Mouse (Mus musculus): Measurements from ENCODE around the gene Tcf23. TPM values are rescaled to one million over a fixed set of nuclear protein-coding genes. Genes with fewer than 3 reads are reported as not detected.

Gene Tcf23
- under 1 TPM; 0.39 to 0.99 TPM for total RNA-seq (2021)
- long read RNA-seq, experiment 1, partial matches to known transcripts = 0 of 1 reads
- long read RNA-seq, experiment 1, other reads (novel, unspliced or antisense) = 1 of 1 reads
- long read RNA-seq, experiment 2, full-length matches to known transcripts = 1 of 1 reads
- long read RNA-seq, experiment 2, partial matches to known transcripts = 0 of 1 reads
- long read RNA-seq, experiment 2, other reads (novel, unspliced or antisense) = 0 of 1 reads

GRCm38 (mm10) chr5:30968416-30968815, at the start of gene Tcf23:
Gene Tcf23, plus strand, starts transcription at chr5:30968662.
- peak; percentile 42 for DNase-seq

DNA sequence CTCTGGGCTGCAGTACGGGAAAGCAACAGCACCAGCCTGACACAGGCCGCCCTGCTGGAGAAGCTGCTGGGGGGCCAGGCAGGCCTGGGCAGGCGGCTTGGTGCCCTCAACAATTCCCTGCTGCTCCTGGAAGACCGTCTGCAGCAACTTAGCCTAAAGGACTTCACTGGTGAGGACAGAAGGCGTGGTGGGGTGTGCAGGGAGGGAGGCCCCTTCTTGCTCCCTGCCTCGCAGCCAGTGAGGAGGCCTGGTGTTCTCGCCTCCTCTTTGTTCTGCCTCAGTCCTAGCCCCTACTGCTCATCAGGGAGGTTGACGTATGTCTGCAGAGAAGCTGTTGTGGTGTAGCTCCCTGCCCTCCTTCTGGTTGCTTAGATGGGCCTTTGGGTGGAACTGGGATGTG, 49.8 kb upstream of the Tcf23 start:
- no peak for DNase-seq

DNA sequence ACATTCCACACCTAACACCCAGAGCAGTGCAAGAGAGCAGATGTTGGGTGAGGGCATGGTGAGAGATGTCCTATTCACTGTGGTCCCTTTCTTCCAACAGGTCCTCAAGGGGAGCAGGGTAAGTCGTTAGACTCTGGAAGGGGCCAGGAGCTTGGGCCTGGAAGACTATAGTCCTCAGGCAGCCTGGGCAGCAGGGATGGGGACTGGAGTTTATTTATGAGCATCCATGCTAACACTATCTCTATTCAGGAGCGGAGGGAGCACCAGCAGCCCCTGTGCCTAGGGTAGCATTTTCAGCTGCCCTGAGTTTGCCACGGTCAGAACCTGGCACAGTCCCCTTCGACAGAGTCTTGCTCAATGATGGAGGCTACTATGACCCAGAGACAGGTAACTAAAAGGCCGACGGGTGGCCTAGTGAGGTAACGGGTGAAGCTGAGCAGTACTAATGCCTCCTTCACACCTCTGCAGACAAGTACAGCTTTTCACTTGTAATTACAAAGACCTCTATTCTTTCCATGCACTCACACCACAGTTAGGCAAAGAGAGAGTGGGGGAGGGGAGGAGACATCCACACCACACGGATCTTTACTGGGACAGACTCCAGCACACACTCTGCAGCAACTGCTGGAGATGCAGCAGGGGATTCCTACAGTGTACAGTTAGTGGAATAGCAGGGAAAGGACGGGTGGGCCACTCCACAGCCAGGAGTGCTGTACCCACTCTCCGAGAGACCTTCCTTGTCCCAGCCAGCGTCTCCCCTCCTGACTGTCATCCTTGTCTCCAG, 48.4 kb upstream of the Tcf23 start:
- no peak for DNase-seq

- no peak for DNase-seq
Measured at GRCm38 (mm10) chr5:30920621-30921020, 47.8 kb upstream of the Tcf23 start.

DNA sequence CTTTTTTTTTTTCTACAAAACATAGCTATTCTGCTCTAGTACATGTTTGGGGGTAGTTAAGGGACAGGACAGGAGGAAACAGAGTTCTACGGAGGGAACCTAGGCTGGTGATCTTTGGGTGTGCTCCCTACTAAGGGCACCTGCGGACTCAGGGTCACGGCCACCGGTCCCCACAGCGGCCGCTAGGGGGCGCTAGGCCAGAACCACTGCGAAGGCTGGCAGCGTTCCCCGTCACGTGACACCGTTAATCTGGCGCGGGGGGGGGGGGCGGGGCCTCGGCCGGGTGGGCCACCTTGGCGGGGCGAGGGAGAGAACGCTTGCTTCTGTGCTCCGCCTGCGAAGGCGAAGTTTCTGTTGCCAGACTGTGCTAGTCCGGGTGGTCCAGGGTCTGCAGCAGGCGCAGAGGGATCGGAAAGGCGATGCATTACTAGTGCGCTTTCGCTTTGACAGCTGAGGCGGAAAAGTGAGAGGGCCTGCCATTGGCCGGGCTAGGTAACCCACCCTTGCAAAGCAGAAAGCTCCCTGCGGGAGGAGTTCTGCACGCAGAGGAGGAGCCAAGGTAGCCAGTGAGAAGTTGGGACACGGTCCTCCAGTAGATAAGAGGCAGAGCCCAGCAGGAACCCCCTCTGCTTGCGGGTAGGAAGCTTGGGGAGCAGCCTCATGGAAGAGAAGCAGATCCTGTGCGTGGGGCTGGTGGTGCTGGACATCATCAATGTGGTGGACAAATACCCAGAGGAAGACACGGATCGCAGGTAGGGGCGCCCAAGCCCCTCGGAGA, 47.0 kb upstream of the Tcf23 start, which contains the start of gene Khk:
Khk (plus strand) TSS at position 176 of the 778 bp plus-strand sequence.
- peak; percentile 96 for DNase-seq

GRCm38 (mm10) chr5:30922581-30923041, 45.9 kb upstream of the Tcf23 start:
- DNase-seq = no peak

GRCm38 (mm10) chr5:30923119-30923518, 45.3 kb upstream of the Tcf23 start:
- DNase-seq = no peak

GRCm38 (mm10) chr5:30924614-30925013, 43.8 kb upstream of the Tcf23 start:
- DNase-seq = no peak

DNA sequence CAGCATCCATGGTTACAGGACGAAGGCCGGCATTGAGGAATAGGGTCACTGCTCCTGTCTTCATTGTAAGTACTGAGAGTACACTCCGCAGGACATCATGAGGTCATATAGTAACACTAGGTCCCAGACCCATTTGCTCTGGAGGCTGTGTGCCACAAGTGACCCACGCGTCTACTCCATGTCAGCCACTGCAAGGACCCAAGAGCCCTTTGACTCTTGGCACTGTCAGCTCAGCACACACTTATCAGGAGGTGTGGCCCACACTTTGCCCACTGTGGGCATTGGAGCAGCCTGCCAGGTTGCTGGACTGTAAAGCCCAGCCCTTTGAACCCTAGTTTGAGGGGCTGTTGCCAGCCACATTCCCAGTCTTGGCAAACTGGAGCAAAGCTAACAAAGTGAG, 43.2 kb upstream of the Tcf23 start:
- DNase-seq = no peak

GRCm38 (mm10) chr5:30926073-30926472, 42.4 kb upstream of the Tcf23 start:
- DNase-seq = no peak

- DNase-seq = peak; percentile 49
Measured at GRCm38 (mm10) chr5:30927945-30928529, 40.4 kb upstream of the Tcf23 start.

GRCm38 (mm10) chr5:30930121-30930520, 38.3 kb upstream of the Tcf23 start:
- DNase-seq = peak; percentile 85

DNA sequence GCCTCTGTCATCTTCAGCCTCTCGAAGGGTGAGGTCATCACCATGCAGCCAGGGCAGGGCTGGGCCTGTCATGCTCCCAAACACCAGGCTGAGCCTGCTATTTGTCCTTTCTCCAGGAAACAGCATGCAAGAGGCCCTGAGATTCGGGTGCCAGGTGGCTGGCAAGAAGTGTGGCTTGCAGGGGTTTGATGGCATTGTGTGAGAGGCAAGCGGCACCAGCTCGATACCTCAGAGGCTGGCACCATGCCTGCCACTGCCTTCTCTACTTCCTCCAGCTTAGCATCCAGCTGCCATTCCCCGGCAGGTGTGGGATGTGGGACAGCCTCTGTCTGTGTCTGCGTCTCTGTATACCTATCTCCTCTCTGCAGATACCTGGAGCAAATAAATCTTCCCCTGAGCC, 37.6 kb upstream of the Tcf23 start:
- DNase-seq = no peak

- no peak for DNase-seq
Measured at GRCm38 (mm10) chr5:30931378-30931777, 37.1 kb upstream of the Tcf23 start.

DNA sequence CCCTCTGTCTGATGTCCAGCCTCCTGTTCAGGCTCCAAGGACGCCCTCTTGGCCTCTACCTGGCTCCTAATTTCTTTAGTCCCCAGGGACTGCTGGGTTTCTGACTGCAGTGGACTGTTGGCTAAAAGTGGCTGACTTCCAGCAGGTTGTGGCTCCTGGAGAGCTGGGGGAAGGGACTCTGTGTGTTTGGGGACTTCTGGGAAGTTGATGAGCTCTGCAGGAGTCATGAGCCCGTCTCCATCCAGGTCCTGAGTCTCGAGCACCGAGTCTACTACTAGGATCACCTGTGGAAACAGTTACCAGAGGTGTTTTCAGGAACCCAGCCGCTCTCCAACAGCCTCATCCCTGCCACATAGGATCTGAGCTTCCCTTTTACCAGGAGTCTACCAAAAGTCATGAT, 34.8 kb upstream of the Tcf23 start:
- DNase-seq = no peak

DNA sequence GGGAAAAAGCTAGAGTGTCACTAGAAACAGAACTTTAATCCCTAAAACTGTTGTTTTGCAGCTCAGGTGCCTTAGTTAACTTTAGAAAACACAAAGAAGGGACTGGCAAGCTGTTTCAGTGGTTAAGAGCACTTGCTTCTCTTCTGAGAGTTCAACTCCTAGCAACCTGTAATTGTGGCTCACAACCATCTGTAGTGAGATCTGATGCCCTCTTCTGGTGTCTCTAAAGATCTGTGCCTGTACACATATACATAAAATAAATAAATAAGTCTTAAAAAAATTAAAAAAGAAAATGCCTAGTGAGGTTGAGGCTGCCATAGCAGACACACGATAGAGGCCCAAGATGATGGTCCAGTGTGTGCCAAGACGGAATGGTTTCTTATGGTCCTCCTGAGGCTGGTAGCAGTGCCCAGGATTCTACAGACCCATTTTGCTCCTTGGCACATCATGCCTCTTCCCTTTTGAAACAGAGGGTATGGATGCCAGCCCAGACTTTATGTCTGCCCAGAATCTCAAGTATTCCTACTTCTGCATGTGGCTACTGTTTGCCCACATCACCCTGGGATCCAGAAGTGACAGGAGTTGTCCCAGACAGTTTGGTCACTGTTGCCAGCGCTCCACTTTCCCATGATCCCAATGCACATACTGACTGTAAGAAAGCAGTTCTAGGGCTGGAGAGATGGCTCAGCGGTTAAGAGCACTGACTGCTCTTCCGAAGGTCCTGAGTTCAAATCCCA, 33.6 kb upstream of the Tcf23 start:
- no peak for DNase-seq

DNA sequence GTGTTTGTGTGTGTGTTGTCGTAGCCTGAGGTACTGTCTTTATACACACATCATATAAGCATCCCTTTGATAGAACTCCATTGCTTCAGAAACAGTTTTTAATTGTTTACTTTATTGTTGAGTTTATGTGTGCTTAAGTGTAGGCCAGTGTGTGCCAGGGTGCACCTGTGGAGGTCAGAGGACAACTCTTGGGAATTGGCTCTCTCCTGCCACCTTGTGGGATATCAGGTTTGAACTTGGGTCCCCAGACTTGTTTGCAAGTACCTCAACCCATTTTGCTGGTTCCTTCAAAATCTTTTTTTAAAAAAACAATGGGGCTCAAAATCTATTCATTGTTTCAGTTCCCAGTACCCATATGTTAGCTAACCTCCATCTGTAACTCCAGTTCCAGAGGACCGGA, 25.5 kb upstream of the Tcf23 start:
- DNase-seq = no peak

- no peak for DNase-seq
Measured at GRCm38 (mm10) chr5:30944344-30944743, 24.1 kb upstream of the Tcf23 start.

- DNase-seq = peak; percentile 79
Measured at GRCm38 (mm10) chr5:30944956-30945781, 23.3 kb upstream of the Tcf23 start, which contains the start of gene Cgref1. Gene Cgref1, minus strand, starts transcription at chr5:30945591.

DNA sequence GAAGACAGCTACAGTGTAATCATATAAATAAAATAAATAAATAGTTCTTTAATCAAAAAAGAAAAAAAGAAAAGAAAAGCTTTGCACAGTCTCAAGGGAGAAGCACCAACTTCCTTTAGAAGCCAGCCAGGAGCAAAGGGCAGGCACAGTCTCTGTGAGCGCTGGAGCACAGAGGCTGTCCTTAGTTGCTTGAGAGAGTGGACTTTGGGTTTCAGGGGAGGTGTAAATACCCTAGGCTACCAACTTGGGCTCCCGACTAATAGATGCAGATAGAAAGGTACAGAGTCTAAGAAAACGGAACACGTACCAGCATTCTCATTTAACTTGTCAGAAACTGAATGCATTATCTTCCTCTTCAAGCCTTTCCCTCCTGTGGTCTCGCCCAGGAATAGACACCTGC, 19.8 kb upstream of the Tcf23 start:
- no peak for DNase-seq
